Mouse (Mus musculus): ENCODE data around the gene Tbx5. TPM values are rescaled to one million over a fixed set of nuclear protein-coding genes. Genes with fewer than 3 reads are reported as not detected.

The Tbx5 gene
- 9.5 TPM for polyA plus RNA-seq (2014; fragmentation: Illumina TruSeq; extraction: RNeasy Lipid Tissue Mini Kit (QIAGEN cat#74804); ENCODE audit: insufficient read depth, low read depth, low replicate concordance)

GRCm38 (mm10) chr5:119832479-119832796 is at the start of gene Tbx5:
Tbx5 (plus strand) TSS chr5:119832668.

Other genes with a start within 250 kb of the Tbx5 start
- 20.6 TPM for gene Tbx3, start 162.0 kb upstream of the Tbx5 start, polyA plus RNA-seq (2014; fragmentation: Illumina TruSeq; extraction: RNeasy Lipid Tissue Mini Kit (QIAGEN cat#74804); ENCODE audit: insufficient read depth, low read depth, low replicate concordance)

Measured in lung, adult 10 weeks (tissue).